Mouse (Mus musculus) forebrain, postnatal 0 days (tissue): Measurements from ENCODE around the gene 1600002K03Rik. TPM values are rescaled to one million over a fixed set of nuclear protein-coding genes. Genes with fewer than 3 reads are reported as not detected.
"Not testable (repeated sequence)": the region's sequence is repeated elsewhere in the genome, so short reads cannot be mapped to it uniquely, and the experiment has no call there.

Experiments
- ATAC-seq: fragments of 200-750 bp; cut with Nextera tagmentation; 2 replicates; pipeline ENCODE4 v1.8.0; 2017; ENCODE audit warnings: mild to moderate bottlenecking, moderate library complexity
- DNase-seq: peaks from one replicate; pipeline ENCODE4 v3.0.0-alpha.2; 2015
- H3K27ac ChIP-seq: fragments of 300-500 bp; sonication (generic); 2 replicates; pipeline ENCODE4 v1.5.1; 2014; ENCODE audit warnings: low read depth, mild to moderate bottlenecking, antibody characterized with exemption, low read length, moderate library complexity, mixed read lengths
- H3K27me3 ChIP-seq: fragments of 300-500 bp; sonication (generic); 2 replicates; pipeline ENCODE4 v1.6.1; 2014; ENCODE audit warnings: mild to moderate bottlenecking, low read length, mixed read lengths; ENCODE audit not compliant: insufficient read depth
- H3K36me3 ChIP-seq: fragments of 300-500 bp; sonication (generic); 2 replicates; pipeline ENCODE4 v1.6.1; 2014; ENCODE audit warnings: mild to moderate bottlenecking, moderate library complexity; ENCODE audit not compliant: insufficient read depth
- H3K4me1 ChIP-seq: fragments of 300-500 bp; sonication (generic); 2 replicates; pipeline ENCODE4 v1.6.1; 2014; ENCODE audit warnings: antibody characterized with exemption; ENCODE audit not compliant: insufficient read depth
- H3K4me2 ChIP-seq: fragments of 300-500 bp; sonication (generic); 2 replicates; pipeline ENCODE4 v1.6.1; 2014; ENCODE audit warnings: low read depth, mild to moderate bottlenecking, moderate library complexity
- H3K4me3 ChIP-seq: fragments of 300-500 bp; sonication (generic); 2 replicates; pipeline ENCODE4 v1.5.1; 2014; ENCODE audit warnings: low read depth, low read length, mixed read lengths
- H3K9ac ChIP-seq: fragments of 300-500 bp; sonication (generic); 2 replicates; pipeline ENCODE4 v1.6.1; 2014; ENCODE audit warnings: mild to moderate bottlenecking
- H3K9me3 ChIP-seq: fragments of 300-500 bp; sonication (generic); 2 replicates; pipeline ENCODE4 v1.6.1; 2016; ENCODE audit warnings: low read length
- CTCF ChIP-seq: sonication (generic); IDR thresholded peaks from 2 replicates; pipeline ENCODE4 v1.5.1; 2016; ENCODE audit warnings: antibody characterized with exemption, control low read depth, low read depth
- WGBS: fragments of 180-500 bp; shearing (Covaris S2); extraction: QIAGEN DNeasy Blood & Tissue Kit; methylation state at CpG from one replicate; pipeline ENCODE4 v1.1.7; 2014; 5-methylcytosine and 5-hydroxymethylcytosine counted together
- polyA plus RNA-seq: library from polyadenylated mRNA; unstranded; fragments of >200 nt; fragmentation: Nextera tagmentation; extraction: Ambion mirVana; gene quantifications from 2 replicates; pipeline ENCODE4 v1.2.1, GENCODE M21; 2015
- total RNA-seq: library from RNA; depleted of rRNA; stranded (reverse); fragments of >200 nt; gene quantifications from 2 replicates; pipeline ENCODE4 v1.2.3, GENCODE M21; 2014

The 1600002K03Rik gene
- total and polyA plus RNA-seq, 2 experiments from 2014 or later = 5.0 TPM

- peak; percentile 0; the same call in 1 of the 2 replicates for ATAC-seq
- no peaks in the 10 kb centered on the region for H3K27me3 ChIP-seq
- H3K9me3 ChIP-seq = no peaks in the 10 kb centered on the region
- H3K27ac ChIP-seq = peak overlapping the region; percentile 76
- H3K36me3 ChIP-seq = no peaks in the 10 kb centered on the region
- no peak for DNase-seq
- H3K4me1 ChIP-seq = peaks cover 35% of the 10 kb centered on the region
- peak overlapping the region; percentile 65 for H3K9ac ChIP-seq
- no peak for TF ChIP-seq CTCF
- WGBS = 12% methylated on average over 40 of the region's 44 CpGs
- H3K4me2 ChIP-seq = peak overlapping the region; percentile 83
- H3K4me3 ChIP-seq = peak overlapping the region; percentile 42
These were observed 8.4 kb upstream of the 1600002K03Rik start for GRCm38 (mm10) chr10:80164161-80164997.

- peak; percentile 59 for ATAC-seq
These were observed 7.8 kb upstream of the 1600002K03Rik start for GRCm38 (mm10) chr10:80164998-80165344.

GRCm38 (mm10) chr10:80165392-80166128 lies 7.2 kb upstream of the 1600002K03Rik start, which contains the start of gene Cirbp:
Gene Cirbp, plus strand, starts transcription at chr10:80165985.
- Histone ChIP-seq H3K27me3 (no peaks in the 10 kb centered on the region), H3K4me1 (peaks cover 30% of the 10 kb centered on the region), H3K27ac (peak within 1 kb of the TSS; percentile 82), H3K9ac (peak within 1 kb of the TSS; percentile 65), H3K9me3 (no peaks in the 10 kb centered on the region), H3K4me2 (peak within 1 kb of the TSS; percentile 83), H3K4me3 (peak within 1 kb of the TSS; percentile 42), H3K36me3 (peaks cover 9% of the 10 kb centered on the region)
- WGBS = 13% methylated on average over 20 of the region's 20 CpGs
- DNase-seq = peak; percentile 74
- TF ChIP-seq CTCF = no peak
- peak; percentile 24 for ATAC-seq

More at GRCm38 (mm10) chr10:80164998-80165344, 7.8 kb upstream of the 1600002K03Rik start:
- Histone ChIP-seq H3K9ac (peak overlapping the region; percentile 65), H3K27ac (peak overlapping the region; percentile 76), H3K36me3 (peaks cover 3% of the 10 kb centered on the region), H3K4me3 (peak overlapping the region; percentile 42), H3K4me2 (peak overlapping the region; percentile 83), H3K27me3 (no peaks in the 10 kb centered on the region), H3K9me3 (no peaks in the 10 kb centered on the region), H3K4me1 (peaks cover 35% of the 10 kb centered on the region)
- peak; percentile 95 for DNase-seq
- under 1% methylated on average over 17 of the region's 17 CpGs for WGBS
- TF ChIP-seq CTCF = peak; percentile 100

GRCm38 (mm10) chr10:80166136-80166535 lies 6.6 kb upstream of the 1600002K03Rik start:
- not testable (repeated sequence) for DNase-seq, H3K4me3 ChIP-seq, ATAC-seq, H3K9me3 ChIP-seq, H3K27me3 ChIP-seq
- Histone ChIP-seq H3K4me2 (peak overlapping the region; percentile 83), H3K36me3 (peaks cover 14% of the 10 kb centered on the region), H3K9ac (peak overlapping the region; percentile 65; the same call in 1 of the 2 replicates), H3K27ac (peak overlapping the region; percentile 76), H3K4me1 (peaks cover 26% of the 10 kb centered on the region)
- 87% methylated on average over 4 of the region's 4 CpGs for WGBS

- peaks cover 26% of the 10 kb centered on the region for H3K4me1 ChIP-seq
- under 1% methylated on average over 55 of the region's 55 CpGs for WGBS
- ATAC-seq = peak; percentile 91
- DNase-seq = peak; percentile 100
- H3K27me3 ChIP-seq = no peaks in the 10 kb centered on the region
- no peak for TF ChIP-seq CTCF
- H3K36me3 ChIP-seq = peaks cover 27% of the 10 kb centered on the region
- peak overlapping the region; percentile 99 for H3K4me3 ChIP-seq
- peak overlapping the region; percentile 57 for H3K4me2 ChIP-seq
- H3K9ac ChIP-seq = peak overlapping the region; percentile 100
- H3K27ac ChIP-seq = peak overlapping the region; percentile 100
- H3K9me3 ChIP-seq = no peaks in the 10 kb centered on the region
These were observed 5.2 kb upstream of the 1600002K03Rik start for GRCm38 (mm10) chr10:80167460-80168037.

GRCm38 (mm10) chr10:80168038-80168661 lies 4.6 kb upstream of the 1600002K03Rik start:
- H3K4me3 ChIP-seq = peak overlapping the region; percentile 99
- peaks cover 27% of the 10 kb centered on the region for H3K36me3 ChIP-seq
- peak; percentile 94 for DNase-seq
- ATAC-seq = peak; percentile 32
- H3K4me2 ChIP-seq = peak overlapping the region; percentile 57
- whole genome bisulfite sequencing = under 1% methylated on average over 48 of the region's 48 CpGs
- no peaks in the 10 kb centered on the region for H3K27me3 ChIP-seq
- peak overlapping the region; percentile 100 for H3K9ac ChIP-seq
- no peaks in the 10 kb centered on the region for H3K9me3 ChIP-seq
- peak overlapping the region; percentile 100 for H3K27ac ChIP-seq
- H3K4me1 ChIP-seq = peaks cover 26% of the 10 kb centered on the region
- no peak for TF ChIP-seq CTCF
